Comparison of ENCODE assay signal across 22 mouse cellular contexts in genomic region chr8:121364646-121365045, GRCm38 (mm10).
A peak's percentile ranks its signal among the peaks of the same experiment; 100 is the strongest.
DNase-seq lines count a peak whose midpoint lies in the region; ATAC-seq lines count a peak whose summit lies in the region.
"Had no signal": no experiment of that assay in that cellular context is flagged by ENCODE, and none has a peak within 500 bp of the region (broad histone marks: within the 10 kb centered on the region; RNA-seq: fewer than 3 reads in every experiment).

No protein-coding gene starts in this region.

- 0 out of 2 replicates have a peak overlapping the region, but pooled peaks have one; percentile 6 for H3K27ac ChIP-seq in kidney, embryonic 14.5 days (ENCODE audit: low read depth, low read length)
- H3K27ac ChIP-seq in kidney, embryonic 16.5 days (ENCODE audit: low read length): peak overlapping the region; percentile 11; the same call in 1 of the 2 replicates
- peak overlapping the region; percentile 44; the same call in 1 of the 2 replicates for H3K27ac ChIP-seq in limb, embryonic 10.5 days
- H3K27ac ChIP-seq: embryonic facial prominence, embryonic 10.5 days; embryonic facial prominence, embryonic 12.5 days; forebrain, embryonic 13.5 days; forebrain, embryonic 15.5 days had no signal

- H3K4me1 ChIP-seq in kidney, embryonic 14.5 days (ENCODE audit: control insufficient read depth, insufficient read depth, low read length): peaks cover 39% of the 10 kb centered on the region
- peaks cover 50% of the 10 kb centered on the region for H3K4me1 ChIP-seq in kidney, embryonic 16.5 days (ENCODE audit: insufficient read depth, low read length)
- peaks cover 61% of the 10 kb centered on the region for H3K4me1 ChIP-seq in limb, embryonic 10.5 days

- no peaks in the 10 kb centered on the region for H3K9me3 ChIP-seq in kidney, embryonic 14.5 days (ENCODE audit: control insufficient read depth, low read length)
- 0 out of 2 replicates have a peak, but pooled peaks cover 3% of the 10 kb centered on the region for H3K9me3 ChIP-seq in kidney, embryonic 16.5 days (ENCODE audit: low read length)
- H3K9me3 ChIP-seq in limb, embryonic 10.5 days (replicated peaks): no peaks in the 10 kb centered on the region
- H3K9me3 ChIP-seq: forebrain, embryonic 13.5 days; forebrain, embryonic 15.5 days had no signal

- no peak for DNase-seq in kidney, postnatal 14 days
- DNase-seq in kidney, adult 9 months: no peak
- no peak for DNase-seq in limb, embryonic 10.5 days (ENCODE audit: low spot score)
- DNase-seq: adrenal gland, adult 8-10 months; adrenal gland, postnatal 14 days; adrenal gland, postnatal 36 days; B cell, adult 2 months; cerebellum, adult 11-12 months; cerebellum, adult 2 months; cerebellum, adult 9-10 months; cerebellum, postnatal 25 days had no signal

- H3K36me3 ChIP-seq in kidney, embryonic 14.5 days (ENCODE audit: control insufficient read depth, insufficient read depth, low read length): no peaks in the 10 kb centered on the region
- no peaks in the 10 kb centered on the region for H3K36me3 ChIP-seq in kidney, embryonic 16.5 days (ENCODE audit: insufficient read depth, low read length)
- no peaks in the 10 kb centered on the region for H3K36me3 ChIP-seq in limb, embryonic 10.5 days
- H3K36me3 ChIP-seq: embryonic facial prominence, embryonic 10.5 days; embryonic facial prominence, embryonic 12.5 days; forebrain, embryonic 15.5 days; G1E had no signal

- WGBS in kidney, embryonic 14.5 days: 37% methylated on average over 6 of the region's 6 CpGs
- 45% methylated on average over 6 of the region's 6 CpGs for WGBS in kidney, embryonic 16.5 days
- WGBS in limb, embryonic 10.5 days: 88% methylated on average over 6 of the region's 6 CpGs

- no peak overlapping the region for H3K4me2 ChIP-seq in kidney, embryonic 14.5 days (replicated peaks; ENCODE audit: low read depth, low read length)
- no peak overlapping the region for H3K4me2 ChIP-seq in kidney, embryonic 16.5 days (replicated peaks; ENCODE audit: low read depth, low read length)
- H3K4me2 ChIP-seq: embryonic facial prominence, embryonic 12.5 days; forebrain, embryonic 13.5 days; forebrain, embryonic 15.5 days had no signal

- H3K27me3 ChIP-seq in kidney, embryonic 14.5 days (ENCODE audit: control insufficient read depth, insufficient read depth, low read length): no peaks in the 10 kb centered on the region
- no peaks in the 10 kb centered on the region for H3K27me3 ChIP-seq in kidney, embryonic 16.5 days (ENCODE audit: insufficient read depth, low read length)
- H3K27me3 ChIP-seq in limb, embryonic 10.5 days (ENCODE audit: low read depth, poor library complexity, severe bottlenecking): peaks cover 85% of the 10 kb centered on the region
- H3K27me3 ChIP-seq: CH12.LX; forebrain, embryonic 15.5 days had no signal

- H3K4me3 ChIP-seq in kidney, embryonic 14.5 days (ENCODE audit: low read length): no peak overlapping the region
- no peak overlapping the region for H3K4me3 ChIP-seq in kidney, embryonic 16.5 days (ENCODE audit: low read length)
- no peak overlapping the region for H3K4me3 ChIP-seq in limb, embryonic 10.5 days
- H3K4me3 ChIP-seq: embryonic facial prominence, embryonic 10.5 days; embryonic facial prominence, embryonic 12.5 days; forebrain, embryonic 13.5 days; forebrain, embryonic 15.5 days had no signal

- no peak overlapping the region; the same call in 1 of the 2 replicates for H3K9ac ChIP-seq in kidney, embryonic 14.5 days (ENCODE audit: low read depth, low read length)
- no peak overlapping the region for H3K9ac ChIP-seq in kidney, embryonic 16.5 days (replicated peaks; ENCODE audit: low read length)
- H3K9ac ChIP-seq: embryonic facial prominence, embryonic 12.5 days; forebrain, embryonic 13.5 days; forebrain, embryonic 15.5 days had no signal

- ATAC-seq in kidney, embryonic 14.5 days (ENCODE audit: low FRiP score, low TSS enrichment): no peak
- ATAC-seq in kidney, embryonic 16.5 days (ENCODE audit: low FRiP score, low TSS enrichment): peak; percentile 42; the same call in 1 of the 2 replicates
- ATAC-seq: activated CD4-positive, CD25-positive, alpha-beta regulatory T cell, adult 4 months; CD4-positive, CD25-positive, alpha-beta regulatory T cell, adult 4 months; forebrain, embryonic 13.5 days; forebrain, embryonic 15.5 days; Patski had no signal
